Mouse (Mus musculus) forebrain, embryonic 10.5 days (tissue): ENCODE results near the gene Sae1. TPM values are rescaled to one million over a fixed set of nuclear protein-coding genes. Genes with fewer than 3 reads are reported as not detected.

Experiments used
- DNase-seq: peaks from one replicate; pipeline ENCODE4 v3.0.0-alpha.2; 2017; ENCODE audit warnings: low spot score; ENCODE audit errors: extremely low spot score
- H3K27ac ChIP-seq: fragments of 300-500 bp; sonication (generic); 2 replicates; pipeline ENCODE4 v1.5.1; 2016; ENCODE audit warnings: mild to moderate bottlenecking
- H3K27me3 ChIP-seq: fragments of 300-500 bp; sonication (generic); 2 replicates; pipeline ENCODE4 v1.6.1; 2016; ENCODE audit warnings: mild to moderate bottlenecking; ENCODE audit not compliant: poor library complexity, severe bottlenecking
- H3K36me3 ChIP-seq: fragments of 300-500 bp; sonication (generic); replicated peaks from 2 replicates; pipeline ENCODE4 v1.6.1; 2016; ENCODE audit warnings: mild to moderate bottlenecking, moderate library complexity
- H3K4me1 ChIP-seq: fragments of 300-500 bp; sonication (generic); 2 replicates; pipeline ENCODE4 v1.6.1; 2016
- H3K4me3 ChIP-seq: fragments of 300-500 bp; sonication (generic); 2 replicates; pipeline ENCODE4 v1.5.1; 2016; ENCODE audit warnings: mild to moderate bottlenecking, moderate library complexity
- H3K9me3 ChIP-seq: fragments of 300-500 bp; sonication (generic); 2 replicates; pipeline ENCODE4 v1.6.1; 2016; ENCODE audit warnings: mild to moderate bottlenecking, moderate library complexity
- WGBS: fragments of 180-500 bp; shearing (Covaris S2); methylation state at CpG from one replicate; pipeline ENCODE4 v1.1.7; 2016; 5-methylcytosine and 5-hydroxymethylcytosine counted together
- polyA plus RNA-seq: library from polyadenylated mRNA; unstranded; fragments of >200 nt; fragmentation: Nextera tagmentation; extraction: Ambion mirVana; gene quantifications from 2 replicates; pipeline ENCODE4 v1.2.1, GENCODE M21; 2016

Gene Sae1
- polyA plus RNA-seq, 1 experiment from 2014 or later, result 505 TPM

DNA sequence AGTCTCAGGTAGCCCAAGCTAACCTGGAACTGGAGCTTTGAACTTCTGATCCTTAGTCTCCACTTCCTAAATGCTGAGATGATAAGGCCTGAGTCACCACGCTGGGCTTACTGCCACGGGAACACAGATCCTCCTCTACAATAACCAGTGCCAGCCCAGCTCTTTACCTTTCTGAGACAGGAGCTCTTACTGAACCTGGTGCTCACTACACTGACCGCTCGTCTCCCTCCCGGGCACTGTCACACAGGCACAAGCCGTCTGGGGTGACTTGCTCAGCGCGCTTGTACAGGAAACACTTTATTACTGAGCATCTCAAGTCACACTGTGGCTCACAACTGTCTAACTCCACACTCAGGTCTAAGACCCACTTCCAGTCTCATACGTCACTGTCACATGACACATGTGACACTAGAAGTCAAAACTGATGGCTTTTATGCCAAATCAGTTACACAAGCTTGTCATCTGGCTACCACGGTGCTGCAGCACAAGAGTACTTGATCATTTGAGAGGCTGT, 21.4 kb downstream of the Sae1 start:
- H3K4me1 ChIP-seq, result peaks cover 38% of the 10 kb centered on the region
- peaks cover 100% of the 10 kb centered on the region for H3K36me3 ChIP-seq
- WGBS, result 76% methylated on average over 10 of the region's 10 CpGs
- H3K4me3 ChIP-seq, result no peak overlapping the region
- no peak for DNase-seq
- H3K9me3 ChIP-seq, result no peaks in the 10 kb centered on the region
- peaks cover 23% of the 10 kb centered on the region for H3K27me3 ChIP-seq
- peak overlapping the region; percentile 22; the same call in 1 of the 2 replicates for H3K27ac ChIP-seq

GRCm38 (mm10) chr7:16364901-16365500, 22.6 kb downstream of the Sae1 start:
- H3K27me3 ChIP-seq, result peaks cover 23% of the 10 kb centered on the region
- WGBS, result 27% methylated on average over 4 of the region's 4 CpGs
- no peaks in the 10 kb centered on the region for H3K9me3 ChIP-seq
- DNase-seq, result peak; percentile 64
- H3K4me1 ChIP-seq, result peaks cover 38% of the 10 kb centered on the region
- H3K36me3 ChIP-seq, result peaks cover 100% of the 10 kb centered on the region
- peak overlapping the region; percentile 22 for H3K27ac ChIP-seq
- H3K4me3 ChIP-seq, result peak overlapping the region; percentile 13; the same call in 1 of the 2 replicates

- peak overlapping the region; percentile 22; the same call in 1 of the 2 replicates for H3K27ac ChIP-seq
- WGBS, result 94% methylated on average over 1 of the region's 1 CpGs
- no peak overlapping the region for H3K4me3 ChIP-seq
- no peaks in the 10 kb centered on the region for H3K9me3 ChIP-seq
- H3K27me3 ChIP-seq, result peaks cover 23% of the 10 kb centered on the region
- peaks cover 100% of the 10 kb centered on the region for H3K36me3 ChIP-seq
- H3K4me1 ChIP-seq, result peaks cover 38% of the 10 kb centered on the region
- no peak for DNase-seq
Observed at GRCm38 (mm10) chr7:16364319-16364718, 23.3 kb downstream of the Sae1 start.

DNA sequence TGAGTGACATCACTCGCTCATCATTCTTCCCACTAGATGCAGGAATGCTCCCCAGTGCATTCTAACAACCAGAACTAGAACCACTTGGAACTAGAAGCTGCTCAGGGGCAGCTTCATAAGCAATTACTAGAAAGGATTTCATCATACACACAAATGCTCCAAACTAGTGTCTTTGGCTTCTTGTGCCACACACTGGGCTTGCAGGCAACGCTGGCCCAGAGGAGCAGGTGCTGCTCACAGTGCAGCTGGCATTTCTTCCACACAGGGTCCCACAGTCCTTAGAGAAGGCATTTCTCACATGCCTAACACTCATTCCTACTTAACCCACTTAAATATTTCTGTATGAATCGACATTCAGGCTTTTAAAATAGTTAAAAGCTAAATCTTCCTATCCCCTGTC, 30.0 kb downstream of the Sae1 start:
- no peaks in the 10 kb centered on the region; the same call in 1 of the 2 replicates for H3K27me3 ChIP-seq
- no peak overlapping the region for H3K27ac ChIP-seq
- H3K9me3 ChIP-seq, result no peaks in the 10 kb centered on the region
- 91% methylated on average over 3 of the region's 3 CpGs for WGBS
- no peak overlapping the region for H3K4me3 ChIP-seq
- peaks cover 91% of the 10 kb centered on the region for H3K36me3 ChIP-seq
- no peak for DNase-seq
- H3K4me1 ChIP-seq, result no peaks in the 10 kb centered on the region

DNA sequence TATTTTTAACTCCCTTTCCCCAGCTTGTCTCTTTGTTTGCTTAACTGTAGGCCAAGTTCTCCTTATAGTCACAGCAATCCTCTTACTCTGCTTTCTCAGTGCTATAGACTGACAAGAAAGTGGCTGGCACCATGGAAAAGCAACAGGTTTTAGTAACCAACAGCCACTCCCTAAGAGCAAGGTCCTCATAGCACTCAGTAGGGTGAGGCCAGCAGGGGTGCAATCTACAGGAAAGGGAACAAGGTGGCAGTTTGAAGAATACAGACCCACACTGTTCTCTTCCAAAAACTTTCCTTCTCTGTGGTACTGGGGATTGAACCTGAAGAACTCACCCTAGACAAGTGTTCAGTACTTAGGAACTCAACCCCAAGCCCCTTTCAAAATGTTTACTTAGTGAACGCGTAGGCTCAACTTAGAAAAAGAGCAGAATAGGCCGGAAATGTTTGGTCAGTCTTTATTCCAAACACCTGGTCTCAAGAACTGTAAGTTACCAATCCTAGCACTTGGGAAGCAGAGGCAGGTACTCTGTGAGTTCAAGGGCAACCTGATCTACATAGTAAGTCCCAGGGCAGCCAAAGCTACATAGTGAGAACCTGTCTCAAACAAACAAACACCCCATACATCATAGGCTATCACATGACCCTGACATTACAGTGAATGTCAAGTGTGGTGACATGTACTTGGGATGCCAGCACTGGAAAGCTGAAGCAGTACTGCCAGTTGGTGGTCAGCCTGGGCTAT, 31.6 kb downstream of the Sae1 start:
- H3K27ac ChIP-seq, result no peak overlapping the region
- H3K9me3 ChIP-seq, result no peaks in the 10 kb centered on the region
- H3K27me3 ChIP-seq, result no peaks in the 10 kb centered on the region
- H3K36me3 ChIP-seq, result peaks cover 91% of the 10 kb centered on the region
- H3K4me3 ChIP-seq, result no peak overlapping the region
- no peak for DNase-seq
- no peaks in the 10 kb centered on the region for H3K4me1 ChIP-seq
- WGBS, result 93% methylated on average over 3 of the region's 3 CpGs

DNA sequence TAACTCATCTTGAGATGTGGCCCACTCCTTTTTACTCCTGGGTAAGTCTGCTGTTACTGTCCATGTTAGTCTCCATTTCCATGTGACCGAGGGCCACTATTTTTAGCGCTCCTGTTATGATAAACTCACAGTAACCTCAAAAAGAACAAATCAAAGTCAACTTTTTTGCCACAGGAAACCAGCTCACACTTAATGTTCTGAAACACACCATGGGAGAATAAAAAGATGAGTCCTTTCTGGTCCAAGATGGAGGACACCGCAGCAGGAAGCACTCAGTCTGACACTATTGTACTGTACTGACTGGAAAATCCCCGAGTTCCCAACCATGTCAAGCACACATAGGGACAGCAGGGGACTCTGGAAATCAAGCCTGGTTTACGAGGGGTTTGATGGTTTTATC, 37.6 kb downstream of the Sae1 start:
- H3K4me1 ChIP-seq, result no peaks in the 10 kb centered on the region
- WGBS, result 91% methylated on average over 5 of the region's 5 CpGs
- H3K4me3 ChIP-seq, result no peak overlapping the region
- H3K27me3 ChIP-seq, result no peaks in the 10 kb centered on the region
- peaks cover 85% of the 10 kb centered on the region for H3K36me3 ChIP-seq
- DNase-seq, result no peak
- H3K9me3 ChIP-seq, result no peaks in the 10 kb centered on the region
- H3K27ac ChIP-seq, result no peak overlapping the region

DNA sequence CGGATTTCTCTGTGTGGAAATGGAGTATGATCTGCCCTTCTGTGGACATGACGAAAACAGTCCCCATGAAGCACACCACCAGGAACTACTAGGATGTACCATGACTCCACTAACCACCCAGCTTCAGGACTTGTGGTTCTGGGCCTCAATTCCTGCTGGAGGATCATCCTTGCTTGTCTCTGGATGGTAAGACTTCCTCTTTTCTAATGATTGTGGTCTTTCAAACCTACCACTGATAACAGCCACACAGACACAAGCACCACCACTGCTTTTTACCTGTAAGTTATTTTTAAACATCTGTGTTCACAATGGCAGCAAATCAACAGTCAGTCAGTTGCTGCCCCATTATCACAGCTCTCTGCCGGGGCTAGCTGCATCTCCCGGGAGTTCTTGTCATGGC, 42.3 kb downstream of the Sae1 start:
- Histone ChIP-seq H3K27me3 (no peaks in the 10 kb centered on the region), H3K9me3 (no peaks in the 10 kb centered on the region), H3K36me3 (peaks cover 93% of the 10 kb centered on the region), H3K4me3 (no peak overlapping the region), H3K4me1 (no peaks in the 10 kb centered on the region), H3K27ac (no peak overlapping the region)
- 90% methylated on average over 4 of the region's 4 CpGs for WGBS
- DNase-seq, result no peak

DNA sequence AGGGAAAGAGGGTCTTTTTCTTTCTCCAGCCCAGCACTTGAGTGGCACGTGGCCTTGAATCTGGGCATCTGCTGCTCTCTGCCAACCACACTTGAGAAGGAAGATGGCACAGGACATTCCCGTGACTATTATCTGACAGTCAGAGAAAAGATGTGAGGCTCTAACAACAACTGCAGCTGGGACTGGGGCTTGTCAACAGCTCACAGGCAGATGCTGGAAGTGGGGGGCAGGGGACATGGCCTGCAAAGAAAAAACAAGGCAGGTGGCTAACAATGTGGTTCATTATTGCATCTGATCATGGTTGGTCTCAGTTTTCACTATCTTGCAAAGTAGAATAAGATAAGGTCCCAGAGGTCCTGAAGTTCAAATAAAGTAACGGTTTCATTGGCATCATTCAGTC, 43.0 kb downstream of the Sae1 start:
- peaks cover 93% of the 10 kb centered on the region for H3K36me3 ChIP-seq
- H3K4me1 ChIP-seq, result no peaks in the 10 kb centered on the region
- DNase-seq, result no peak
- H3K9me3 ChIP-seq, result no peaks in the 10 kb centered on the region
- no peak overlapping the region for H3K27ac ChIP-seq
- 93% methylated on average over 3 of the region's 3 CpGs for WGBS
- no peaks in the 10 kb centered on the region for H3K27me3 ChIP-seq
- H3K4me3 ChIP-seq, result no peak overlapping the region

GRCm38 (mm10) chr7:16337733-16338132, 49.9 kb downstream of the Sae1 start:
- no peak for DNase-seq
- 83% methylated on average over 2 of the region's 2 CpGs for WGBS

DNA sequence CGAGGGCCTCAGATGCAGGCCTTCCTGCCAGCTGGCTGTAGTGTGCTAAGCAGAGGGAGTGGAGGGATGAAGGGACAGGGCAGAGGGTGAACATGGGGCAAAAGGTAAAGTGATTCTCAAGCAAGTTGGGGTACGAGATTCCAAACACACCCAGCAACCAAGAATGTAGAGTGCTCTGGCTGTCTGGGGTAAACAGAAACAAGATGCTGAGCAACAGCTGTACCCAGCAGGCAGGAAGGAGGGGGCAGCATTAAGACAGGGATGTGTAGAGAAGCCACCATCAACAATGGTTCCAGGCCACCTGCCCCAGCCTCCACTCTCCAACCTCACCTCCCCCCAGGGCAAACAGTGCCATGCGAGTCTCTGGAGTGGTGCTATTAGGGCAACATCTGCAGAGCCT, 58.5 kb downstream of the Sae1 start:
- no peak for DNase-seq
- 85% methylated on average over 3 of the region's 3 CpGs for WGBS
- Histone ChIP-seq H3K27me3 (no peaks in the 10 kb centered on the region), H3K27ac (no peak overlapping the region), H3K4me1 (peaks cover 9% of the 10 kb centered on the region; the same call in 1 of the 2 replicates), H3K36me3 (peaks cover 100% of the 10 kb centered on the region), H3K9me3 (no peaks in the 10 kb centered on the region), H3K4me3 (no peak overlapping the region)

More at GRCm38 (mm10) chr7:16337733-16338132, 49.9 kb downstream of the Sae1 start:
- no peak overlapping the region for H3K4me3 ChIP-seq
- H3K27me3 ChIP-seq, result no peaks in the 10 kb centered on the region
- H3K36me3 ChIP-seq, result peaks cover 96% of the 10 kb centered on the region
- no peak overlapping the region for H3K27ac ChIP-seq
- no peaks in the 10 kb centered on the region for H3K4me1 ChIP-seq
- no peaks in the 10 kb centered on the region for H3K9me3 ChIP-seq

- no peak for DNase-seq
- Histone ChIP-seq H3K4me3 (no peak overlapping the region), H3K27ac (peak overlapping the region; percentile 30; the same call in 1 of the 2 replicates), H3K36me3 (peaks cover 81% of the 10 kb centered on the region), H3K9me3 (no peaks in the 10 kb centered on the region), H3K27me3 (no peaks in the 10 kb centered on the region), H3K4me1 (peaks cover 9% of the 10 kb centered on the region; the same call in 1 of the 2 replicates)
- WGBS, result 91% methylated on average over 2 of the region's 2 CpGs
Observed at GRCm38 (mm10) chr7:16326607-16326971, 61.0 kb downstream of the Sae1 start.

DNA sequence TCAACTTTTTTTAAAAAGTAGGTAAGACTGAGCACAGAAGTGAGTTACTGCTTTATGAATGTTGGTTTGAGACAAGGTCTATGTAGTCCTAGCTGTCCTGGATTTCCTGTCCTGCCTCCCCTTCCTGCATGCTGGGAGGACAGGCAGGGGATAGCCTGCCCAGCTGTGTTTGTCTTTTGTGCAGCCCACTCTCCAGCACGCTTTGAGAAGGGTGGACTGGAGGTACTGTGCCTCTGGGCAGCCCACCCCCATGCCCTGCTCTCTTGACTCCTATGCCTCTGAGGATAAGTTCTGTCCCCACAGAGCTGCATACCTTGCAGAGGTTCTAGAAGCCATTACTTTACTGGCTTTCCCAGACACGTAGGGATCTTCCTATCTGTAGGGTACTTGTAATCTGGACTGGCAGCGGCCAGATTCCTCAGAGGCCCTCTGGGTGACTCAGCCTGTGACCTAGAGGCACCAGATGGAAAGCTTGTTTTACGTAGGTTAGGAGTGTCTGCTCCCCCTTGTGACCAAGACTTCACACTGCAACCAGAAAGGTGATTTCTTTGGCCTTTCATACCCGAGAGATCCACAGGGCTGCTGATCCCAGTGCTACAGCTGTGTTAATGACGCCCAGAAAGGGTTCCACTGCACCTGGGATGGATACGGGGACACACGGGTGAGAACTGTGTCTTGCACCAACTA, 61.5 kb downstream of the Sae1 start:
- WGBS, result 41% methylated on average over 8 of the region's 8 CpGs
- H3K36me3 ChIP-seq, result peaks cover 76% of the 10 kb centered on the region

More for the DNA sequence above, 61.5 kb downstream of the Sae1 start:
- Histone ChIP-seq H3K4me1 (peaks cover 9% of the 10 kb centered on the region; the same call in 1 of the 2 replicates), H3K27me3 (no peaks in the 10 kb centered on the region), H3K27ac (peak overlapping the region; percentile 69), H3K9me3 (no peaks in the 10 kb centered on the region), H3K4me3 (no peak overlapping the region)
- peak; percentile 60 for DNase-seq
